In genomic region chr7:144999741-145000140, GRCm38 (mm10) we compare ENCODE assay signal across 14 mouse cellular contexts.
DNase-seq lines count a peak whose midpoint lies in the region.
"Had no signal": no experiment of that assay in that cellular context is flagged by ENCODE, and none has a peak within 500 bp of the region (broad histone marks: within the 10 kb centered on the region; RNA-seq: fewer than 3 reads in every experiment).

No protein-coding gene starts in this region.

- peak; percentile 30 for DNase-seq in adrenal gland, postnatal 14 days
- DNase-seq in adrenal gland, postnatal 4 days (ENCODE audit: low spot score in 2 of 2) = no peak
- DNase-seq in gastrocnemius, postnatal 25 days = peak; percentile 48
- DNase-seq in gastrocnemius, postnatal 14 days = no peak
- DNase-seq in heart, adult 8-10 months (ENCODE audit: low spot score) = peak; percentile 49
- no peak for DNase-seq in heart, postnatal 25 days (ENCODE audit: low spot score)
- DNase-seq in right cerebral cortex, postnatal 14 days = no peak
- DNase-seq in ovary, postnatal 36 days (ENCODE audit: low spot score) = no peak
- DNase-seq: adrenal gland, adult 8-10 months; cerebellum, adult 11 months; cerebellum, adult 8-10 months; cerebellum, postnatal 14 days; embryo, embryonic 11 days; kidney, adult 2 months had no signal

- intact Hi-C loops in gastrocnemius, postnatal 14 days (cut with DNase I; ENCODE audit: low total_unique reads) = no loop called here
- intact Hi-C loops in heart, postnatal 25 days (cut with DNase I) = loop anchor here (2.0 to 5.0 kb wide), 2 partner anchors 21 to 57 kb away; no protein-coding TSS in a partner anchor

Comparison
In these comparisons a context has a peak if more than half of its experiments do, and no peak if none do; other contexts are left out.
1. DNase-seq: peak in adrenal gland, postnatal 14 days (single experiment), gastrocnemius, postnatal 25 days (single experiment) and heart, adult 8-10 months (single experiment); none in adrenal gland, postnatal 4 days (0 of 2), gastrocnemius, postnatal 14 days (single experiment), heart, postnatal 25 days (single experiment), right cerebral cortex, postnatal 14 days (single experiment) and ovary, postnatal 36 days (single experiment).